In genomic region chr17:45911201-45911731, GRCm38 (mm10) we compare ENCODE assay signal across 18 mouse cellular contexts.
DNase-seq lines count a peak whose midpoint lies in the region; ATAC-seq and TF ChIP-seq lines count a peak whose summit lies in the region.
"Had no signal": no experiment of that assay in that cellular context is flagged by ENCODE, and none has a peak within 500 bp of the region (broad histone marks: within the 10 kb centered on the region; RNA-seq: fewer than 3 reads in every experiment).

No protein-coding gene starts in this region.

- DNase-seq in brain, adult 2 months (ENCODE audit: low read depth, low spot score): peak; percentile 89
- DNase-seq in cerebellum, adult 2 months: peak; percentile 60 to 77
- peak; percentile 36 for DNase-seq in gastrocnemius, postnatal 10 days
- DNase-seq in heart, postnatal 14 days: peak; percentile 34 to 49
- no peak for DNase-seq in adrenal gland, adult 2 months
- no peak for DNase-seq in forebrain, embryonic 14.5 days (ENCODE audit: low spot score)
- no peak for DNase-seq in embryo, embryonic 9.5 days (ENCODE audit: extremely low spot score)
- DNase-seq in left cerebral cortex, adult 2 months (ENCODE audit: extremely low spot score in 1 of 2, low spot score in 2 of 2): no peak
- DNase-seq: embryo, embryonic 11 days; kidney, adult 8-10 months; lung, postnatal 10 days; right cerebral cortex, postnatal 14 days; thymus, adult 2 months had no signal

- TF ChIP-seq CTCF in cerebellum, adult 2 months (IDR thresholded peaks at IDR 0.05; ENCODE audit: borderline replicate concordance, insufficient read depth, low read depth, low read length): no peak
- no peak for TF ChIP-seq CTCF in left cerebral cortex, adult 2 months (IDR thresholded peaks at IDR 0.05)

- no peak overlapping the region for H3K9ac ChIP-seq in forebrain, embryonic 14.5 days (ENCODE audit: low read length)
- H3K9ac ChIP-seq: heart, embryonic 15.5 days; liver, embryonic 12.5 days had no signal

- no peaks in the 10 kb centered on the region for H3K27me3 ChIP-seq in cerebellum, adult 2 months (ENCODE audit: control insufficient read depth, insufficient read depth, low read length)
- H3K27me3 ChIP-seq in forebrain, embryonic 14.5 days (replicated peaks; ENCODE audit: control insufficient read depth, insufficient read depth, low read length): no peaks in the 10 kb centered on the region
- H3K27me3 ChIP-seq: heart, embryonic 15.5 days; liver, embryonic 12.5 days had no signal

- WGBS in cerebellum, adult 2 months: 18% methylated on average over 13 of the region's 13 CpGs
- WGBS in forebrain, embryonic 14.5 days: 88% methylated on average over 13 of the region's 13 CpGs

- ATAC-seq in forebrain, embryonic 14.5 days: no peak
- ATAC-seq: hindbrain, postnatal 0 days; liver, embryonic 12.5 days had no signal

- H3K4me1 ChIP-seq in cerebellum, adult 2 months (ENCODE audit: control insufficient read depth, insufficient read depth, low read length): peaks cover 31% of the 10 kb centered on the region
- no peaks in the 10 kb centered on the region for H3K4me1 ChIP-seq in forebrain, embryonic 14.5 days (ENCODE audit: control insufficient read depth, insufficient read depth, low read length)
- H3K4me1 ChIP-seq: heart, embryonic 15.5 days; liver, embryonic 12.5 days had no signal

- no peak overlapping the region for H3K4me2 ChIP-seq in forebrain, embryonic 14.5 days (ENCODE audit: low read length)
- H3K4me2 ChIP-seq: heart, embryonic 15.5 days; liver, embryonic 12.5 days had no signal

- H3K9me3 ChIP-seq in forebrain, embryonic 14.5 days (replicated peaks; ENCODE audit: control insufficient read depth, low read length): no peaks in the 10 kb centered on the region
- H3K9me3 ChIP-seq: heart, embryonic 15.5 days had no signal

- intact Hi-C loops in heart, postnatal 14 days (cut with DNase I): no loop called here
- intact Hi-C loops in left cerebral cortex, adult 2 months (cut with DNase I): no loop called here

- TF ChIP-seq POLR2A in cerebellum, adult 2 months (IDR thresholded peaks at IDR 0.05; ENCODE audit: borderline replicate concordance, insufficient read depth, low read length): no peak

- H3K27ac ChIP-seq in cerebellum, adult 2 months (ENCODE audit: insufficient read depth, low read length): no peak overlapping the region; the same call in 1 of the 2 replicates
- H3K27ac ChIP-seq in forebrain, embryonic 14.5 days (ENCODE audit: low read depth, low read length): no peak overlapping the region
- H3K27ac ChIP-seq in left cerebral cortex, adult 2 months: no peak overlapping the region
- H3K27ac ChIP-seq: heart, embryonic 15.5 days; hindbrain, postnatal 0 days; liver, embryonic 12.5 days had no signal

- no peaks in the 10 kb centered on the region for H3K36me3 ChIP-seq in forebrain, embryonic 14.5 days (ENCODE audit: control insufficient read depth, insufficient read depth, low read length)
- H3K36me3 ChIP-seq: G1E; heart, embryonic 15.5 days; liver, embryonic 12.5 days had no signal

- no peak overlapping the region for H3K4me3 ChIP-seq in cerebellum, adult 2 months (replicated peaks; ENCODE audit: insufficient read depth, low read depth, low read length)
- no peak overlapping the region for H3K4me3 ChIP-seq in forebrain, embryonic 14.5 days (ENCODE audit: low read depth, low read length)
- no peak overlapping the region for H3K4me3 ChIP-seq in left cerebral cortex, adult 2 months
- H3K4me3 ChIP-seq: erythroblast, embryonic 14.5 days; heart, embryonic 15.5 days; liver, embryonic 12.5 days had no signal

Comparison
In these comparisons a context has a peak if more than half of its experiments do, and no peak if none do; other contexts are left out.
1. DNase-seq: peak in brain, adult 2 months (single experiment), cerebellum, adult 2 months (2 of 2), gastrocnemius, postnatal 10 days (single experiment) and heart, postnatal 14 days (2 of 2); none in adrenal gland, adult 2 months (single experiment), forebrain, embryonic 14.5 days (single experiment), embryo, embryonic 9.5 days (single experiment) and left cerebral cortex, adult 2 months (0 of 2).